Mouse (Mus musculus): Measurements from ENCODE around the gene Cd79b. TPM values are rescaled to one million over a fixed set of nuclear protein-coding genes. Genes with fewer than 3 reads are reported as not detected.

The Cd79b gene
- total and polyA plus RNA-seq, 3 experiments: 527 to 741 (median 689) TPM

DNA sequence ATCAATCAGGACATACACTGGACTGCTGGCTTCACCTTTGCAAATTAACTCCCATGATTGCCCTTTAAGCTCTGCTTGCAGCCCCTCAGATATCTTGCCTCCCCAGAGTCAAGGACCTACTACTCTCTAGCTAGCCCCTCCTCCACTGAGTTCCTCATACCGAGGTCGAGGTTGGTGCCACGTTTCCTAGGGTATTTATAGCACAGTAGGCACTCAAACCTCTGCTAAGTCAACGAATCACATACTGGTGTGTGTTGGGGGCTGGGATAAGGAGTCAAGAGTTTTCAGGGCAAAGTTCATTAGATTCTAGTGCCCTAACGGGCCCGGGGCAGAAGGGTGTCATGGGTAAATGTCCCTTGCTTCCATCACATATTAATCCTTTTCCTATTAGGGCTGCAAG is 14.6 kb upstream of the Cd79b start:
- in situ Hi-C loops (cut with MboI; ENCODE audit: low pct_ligation_motif_present, low pct_unique_long_range_greater_than_20kb, low sequenced_read_pairs) (loop anchor here (5.0 to 10.0 kb wide), 3 partner anchors 42 to 166 kb away; no protein-coding TSS in a partner anchor), dilution Hi-C loops (cut with MboI; ENCODE audit: extremely low pct_ligation_motif_present, extremely low pct_unique_long_range_greater_than_20kb, low sequenced_read_pairs) (no loop called here)
- Histone ChIP-seq H3K4me2 (ENCODE audit: insufficient read depth, low read depth, poor library complexity, severe bottlenecking) (no peak overlapping the region), H3K9me3 (replicated peaks; ENCODE audit: low read length) (no peaks in the 10 kb centered on the region), H3K4me1 (ENCODE audit: control insufficient read depth in 1 of 2, insufficient read depth in 2 of 2) (peaks cover 26 to 43% of the 10 kb centered on the region in 2 experiments), H3K36me3 (replicated peaks in 1 of 2; ENCODE audit: control insufficient read depth in 1 of 2, insufficient read depth in 1 of 2, low read length in 1 of 2) (no peaks in the 10 kb centered on the region), H3K27me3 (replicated peaks) (peaks cover 3% of the 10 kb centered on the region), H3K4me3 (replicated peaks in 1 of 3; ENCODE audit: low read depth in 2 of 3, low read length in 2 of 3, poor library complexity in 1 of 3) (no peak overlapping the region), H3K9ac (ENCODE audit: insufficient read depth, low read depth) (no peak overlapping the region), H3K27ac (ENCODE audit: insufficient read depth, low read depth) (no peak overlapping the region), H3K79me2 (replicated peaks; ENCODE audit: control insufficient read depth, extremely low read depth, insufficient read depth, poor library complexity, severe bottlenecking) (no peaks in the 10 kb centered on the region)
- peak; percentile 42 for DNase-seq (ENCODE audit: extremely low read depth)
- TF ChIP-seq USF2 (conservative IDR thresholded peaks at IDR 0.05; ENCODE audit: low read depth, low read length) (no peak), NELFE (IDR thresholded peaks at IDR 0.05; ENCODE audit: low read depth, low read length) (no peak), JUN (IDR thresholded peaks at IDR 0.05; ENCODE audit: insufficient read depth, low read depth, low read length) (no peak), USF1 (IDR thresholded peaks at IDR 0.05; ENCODE audit: low read depth, low read length) (no peak), RAD21 (IDR thresholded peaks at IDR 0.05; ENCODE audit: low read depth, low read length) (no peak), MYC (IDR thresholded peaks at IDR 0.05; ENCODE audit: low read depth, low read length) (no peak), ZKSCAN1 (IDR thresholded peaks at IDR 0.05; ENCODE audit: borderline replicate concordance, low read depth, low read length) (no peak), CHD2 (IDR thresholded peaks at IDR 0.05; ENCODE audit: low read length) (no peak), ELF1 (IDR thresholded peaks at IDR 0.05; ENCODE audit: low read depth, low read length) (no peak), JUND (conservative IDR thresholded peaks at IDR 0.05; ENCODE audit: low read depth, low read length) (no peak), SIN3A (IDR thresholded peaks at IDR 0.05; ENCODE audit: low read length) (no peak), HCFC1 (IDR thresholded peaks at IDR 0.05; ENCODE audit: low read depth, low read length) (no peak), CHD1 (IDR thresholded peaks at IDR 0.05; ENCODE audit: low read depth, low read length) (no peak), BHLHE40 (IDR thresholded peaks at IDR 0.05; ENCODE audit: low read depth, low read length) (no peak), SMC3 (IDR thresholded peaks at IDR 0.05; ENCODE audit: low read depth, low read length) (no peak), POLR2A (IDR thresholded peaks at IDR 0.05; ENCODE audit: low read depth, low read length) (no peak), ZC3H11A (IDR thresholded peaks at IDR 0.05; ENCODE audit: low read depth, low read length) (no peak)

DNA sequence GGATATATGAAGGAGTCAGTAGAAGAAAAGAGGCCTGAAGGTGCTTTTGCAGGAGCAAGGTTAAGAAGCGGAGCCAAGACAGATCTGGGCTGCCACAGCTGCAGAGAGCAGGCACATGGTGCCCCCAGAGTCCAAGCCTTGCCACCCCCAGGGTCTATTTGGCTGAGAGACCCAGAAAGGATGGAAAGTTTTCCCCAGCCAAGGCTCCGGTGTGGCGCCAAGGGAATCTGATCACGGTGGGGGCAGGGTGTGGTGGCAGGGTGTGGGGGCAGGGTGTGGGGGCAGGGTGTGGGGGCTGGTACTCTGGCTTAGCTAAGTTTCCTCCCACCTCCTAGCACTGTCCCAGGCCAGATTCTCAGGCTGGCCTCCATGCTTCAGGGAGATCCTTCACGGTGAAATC is 14.0 kb upstream of the Cd79b start:
- H3K79me2 ChIP-seq (replicated peaks; ENCODE audit: control insufficient read depth, extremely low read depth, insufficient read depth, poor library complexity, severe bottlenecking): no peaks in the 10 kb centered on the region
- H3K9me3 ChIP-seq (replicated peaks; ENCODE audit: low read length): no peaks in the 10 kb centered on the region
- dilution Hi-C loops (cut with MboI; ENCODE audit: extremely low pct_ligation_motif_present, extremely low pct_unique_long_range_greater_than_20kb, low sequenced_read_pairs): no loop called here
- no peaks in the 10 kb centered on the region for H3K36me3 ChIP-seq (replicated peaks in 1 of 2; ENCODE audit: control insufficient read depth in 1 of 2, insufficient read depth in 1 of 2, low read length in 1 of 2)
- H3K27ac ChIP-seq (ENCODE audit: insufficient read depth, low read depth): no peak overlapping the region
- in situ Hi-C loops (cut with MboI; ENCODE audit: low pct_ligation_motif_present, low pct_unique_long_range_greater_than_20kb, low sequenced_read_pairs): loop anchor here (5.0 to 10.0 kb wide), 3 partner anchors 41 to 166 kb away; no protein-coding TSS in a partner anchor
- H3K9ac ChIP-seq (ENCODE audit: insufficient read depth, low read depth): no peak overlapping the region
- DNase-seq (ENCODE audit: extremely low read depth): no peak
- H3K27me3 ChIP-seq (replicated peaks): peaks cover 3% of the 10 kb centered on the region
- H3K4me3 ChIP-seq (replicated peaks in 1 of 3; ENCODE audit: low read depth in 2 of 3, low read length in 2 of 3, poor library complexity in 1 of 3): no peak overlapping the region
- H3K4me2 ChIP-seq (ENCODE audit: insufficient read depth, low read depth, poor library complexity, severe bottlenecking): no peak overlapping the region
- TF ChIP-seq ETS1 (conservative IDR thresholded peaks at IDR 0.05; ENCODE audit: low read depth, low read length) (no peak), CHD2 (IDR thresholded peaks at IDR 0.05; ENCODE audit: low read length) (peak; percentile 62)
- H3K4me1 ChIP-seq (ENCODE audit: control insufficient read depth in 1 of 2, insufficient read depth in 2 of 2): peaks cover 32 to 49% of the 10 kb centered on the region in 2 experiments
